Comparison of ENCODE assay signal across 8 mouse cellular contexts in the genomic region with DNA sequence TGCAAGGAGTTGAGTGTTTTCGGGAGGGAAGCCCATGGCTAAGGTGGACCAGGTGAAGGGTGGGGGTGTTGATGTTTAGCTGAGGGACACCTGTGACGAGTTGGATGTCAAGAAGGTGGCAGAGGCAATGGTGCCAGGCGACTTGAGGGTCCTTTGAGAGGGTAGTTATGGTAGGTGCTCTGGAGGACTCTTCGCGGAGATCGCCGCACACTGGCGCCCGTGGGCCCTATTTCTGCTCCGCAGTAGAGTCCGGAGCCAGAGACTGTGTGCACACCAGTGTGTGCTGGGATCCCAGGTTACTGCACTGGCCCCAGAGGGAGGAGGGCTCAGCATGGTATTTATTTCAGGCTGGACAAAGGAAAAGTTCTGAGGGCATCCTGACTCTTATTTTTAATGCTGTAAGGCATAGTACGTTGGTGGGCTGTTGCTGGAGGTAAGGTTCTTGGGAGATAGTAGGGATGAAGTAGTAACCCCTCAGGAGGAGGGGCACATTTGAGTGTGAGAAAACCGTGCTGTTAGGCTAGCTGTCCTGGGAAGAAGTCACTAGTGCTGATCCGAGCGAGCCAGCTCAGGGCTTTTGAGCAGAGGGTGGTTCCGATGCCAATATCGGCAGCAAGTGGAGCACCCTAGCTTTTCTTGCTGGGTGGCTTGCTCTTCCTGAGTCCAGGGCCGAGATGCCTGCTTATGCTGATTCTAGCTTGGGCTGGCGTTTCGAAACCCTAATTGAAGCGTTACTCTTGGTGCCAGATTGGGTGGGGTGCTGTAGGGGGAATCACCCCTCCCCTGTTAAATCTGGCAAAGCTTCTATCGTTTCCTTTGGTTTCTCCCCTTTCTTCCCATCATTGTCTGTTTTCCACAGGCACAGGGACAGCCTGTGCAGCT. TPM values are rescaled to one million over a fixed set of nuclear protein-coding genes. Genes with fewer than 3 reads are reported as not detected.
DNase-seq lines count a peak whose midpoint lies in the region; ATAC-seq and TF ChIP-seq lines count a peak whose summit lies in the region.

No protein-coding gene starts in this region.

- H3K27me3 ChIP-seq in G1E (ENCODE audit: insufficient read depth, low read length) = no peaks in the 10 kb centered on the region
- no peaks in the 10 kb centered on the region for H3K27me3 ChIP-seq in forebrain, embryonic 12.5 days
- H3K27me3 ChIP-seq in intestine, postnatal 0 days (replicated peaks; ENCODE audit: control insufficient read depth, insufficient read depth, low read length) = no peaks in the 10 kb centered on the region
- H3K27me3 ChIP-seq in lung, embryonic 16.5 days (ENCODE audit: control insufficient read depth, insufficient read depth, low read depth, low read length) = no peaks in the 10 kb centered on the region
- no peaks in the 10 kb centered on the region for H3K27me3 ChIP-seq in stomach, embryonic 14.5 days (ENCODE audit: control insufficient read depth, insufficient read depth, low read length)

- H3K4me2 ChIP-seq in forebrain, embryonic 12.5 days = peak overlapping the region; percentile 97
- H3K4me2 ChIP-seq in intestine, postnatal 0 days (replicated peaks; ENCODE audit: low read depth) = peak overlapping the region; percentile 76
- peak overlapping the region; percentile 77 for H3K4me2 ChIP-seq in lung, embryonic 16.5 days (ENCODE audit: low read depth, low read length)
- H3K4me2 ChIP-seq in stomach, embryonic 14.5 days (replicated peaks; ENCODE audit: low read depth, low read length) = peak overlapping the region; percentile 83

- H3K9me3 ChIP-seq in G1E (replicated peaks) = no peaks in the 10 kb centered on the region
- no peaks in the 10 kb centered on the region for H3K9me3 ChIP-seq in forebrain, embryonic 12.5 days
- no peaks in the 10 kb centered on the region for H3K9me3 ChIP-seq in intestine, postnatal 0 days (ENCODE audit: control insufficient read depth)
- H3K9me3 ChIP-seq in lung, embryonic 16.5 days (ENCODE audit: control insufficient read depth, low read length) = no peaks in the 10 kb centered on the region
- no peaks in the 10 kb centered on the region for H3K9me3 ChIP-seq in stomach, embryonic 14.5 days (ENCODE audit: control insufficient read depth, low read depth, low read length)

- DNase-seq in gastrocnemius, adult 2 months = peak; percentile 37
- DNase-seq in gastrocnemius, postnatal 4 days (ENCODE audit: low spot score in 2 of 2) = no peak
- DNase-seq in G1E (ENCODE audit: low spot score) = peak; percentile 30

- no peak for TF ChIP-seq CTCF in gastrocnemius, adult 2 months (IDR thresholded peaks at IDR 0.05)
- no peak for TF ChIP-seq CTCF in G1E (IDR thresholded peaks at IDR 0.05; ENCODE audit: low read depth, low read length)
- no peak for TF ChIP-seq CTCF in intestine, postnatal 0 days (IDR thresholded peaks at IDR 0.05; ENCODE audit: low read depth)

- H3K9ac ChIP-seq in forebrain, embryonic 12.5 days = peak overlapping the region; percentile 81
- peak overlapping the region; percentile 77 for H3K9ac ChIP-seq in intestine, postnatal 0 days (ENCODE audit: low read depth, low read length)
- H3K9ac ChIP-seq in lung, embryonic 16.5 days (ENCODE audit: low read length) = peak overlapping the region; percentile 90
- H3K9ac ChIP-seq in stomach, embryonic 14.5 days (replicated peaks; ENCODE audit: low read depth, low read length) = peak overlapping the region; percentile 76

- peak overlapping the region; percentile 88 for H3K27ac ChIP-seq in gastrocnemius, adult 2 months
- peak overlapping the region; percentile 31; the same call in 1 of the 2 replicates for H3K27ac ChIP-seq in forebrain, embryonic 12.5 days
- peak overlapping the region; percentile 67 for H3K27ac ChIP-seq in intestine, postnatal 0 days (ENCODE audit: low read depth, low read length)
- peak overlapping the region; percentile 75 for H3K27ac ChIP-seq in lung, embryonic 16.5 days (ENCODE audit: low read length)
- no peak overlapping the region; the same call in 1 of the 2 replicates for H3K27ac ChIP-seq in stomach, embryonic 14.5 days (ENCODE audit: low read length)

- no peak for ATAC-seq in G1E (ENCODE audit: extremely low read depth, insufficient number of reproducible peaks, low FRiP score, poor library complexity, severe bottlenecking)
- ATAC-seq in forebrain, embryonic 12.5 days (ENCODE audit: low FRiP score) = peak; percentile 17
- peak; percentile 6 for ATAC-seq in intestine, postnatal 0 days
- ATAC-seq in lung, embryonic 16.5 days (ENCODE audit: low read depth) = peak; percentile 15; the same call in 1 of the 2 replicates
- ATAC-seq in stomach, embryonic 14.5 days (ENCODE audit: insufficient number of reproducible peaks, insufficient read depth, low FRiP score, low read depth) = no peak
- ATAC-seq in frontal cortex, adult (ENCODE audit: low TSS enrichment) = no peak

- peak overlapping the region; percentile 92 for H3K4me3 ChIP-seq in gastrocnemius, adult 2 months
- peak overlapping the region; percentile 99 for H3K4me3 ChIP-seq in G1E (ENCODE audit: low read depth, low read length)
- H3K4me3 ChIP-seq in forebrain, embryonic 12.5 days (replicated peaks) = peak overlapping the region; percentile 95
- H3K4me3 ChIP-seq in intestine, postnatal 0 days (ENCODE audit: low read depth, low read length) = peak overlapping the region; percentile 95
- H3K4me3 ChIP-seq in lung, embryonic 16.5 days (ENCODE audit: low read length) = peak overlapping the region; percentile 98
- peak overlapping the region; percentile 95 for H3K4me3 ChIP-seq in stomach, embryonic 14.5 days (ENCODE audit: low read depth, low read length)

- intact Hi-C loops in gastrocnemius, adult 2 months (cut with DNase I) = loop anchor here (10.0 kb wide), 1 partner anchor 55 kb away; no protein-coding TSS in a partner anchor

- H3K36me3 ChIP-seq in G1E (replicated peaks) = peaks cover 39% of the 10 kb centered on the region
- peaks cover 7% of the 10 kb centered on the region; the same call in 1 of the 2 replicates for H3K36me3 ChIP-seq in forebrain, embryonic 12.5 days (replicated peaks)
- H3K36me3 ChIP-seq in intestine, postnatal 0 days (ENCODE audit: control insufficient read depth, insufficient read depth) = peaks cover 15% of the 10 kb centered on the region
- peaks cover 8% of the 10 kb centered on the region for H3K36me3 ChIP-seq in lung, embryonic 16.5 days (ENCODE audit: control insufficient read depth, insufficient read depth, low read length)
- H3K36me3 ChIP-seq in stomach, embryonic 14.5 days (ENCODE audit: control insufficient read depth, insufficient read depth, low read length) = peaks cover 5% of the 10 kb centered on the region; the same call in 1 of the 2 replicates

- peaks cover 37% of the 10 kb centered on the region for H3K4me1 ChIP-seq in G1E (ENCODE audit: insufficient read depth, low read depth, low read length)
- peaks cover 19% of the 10 kb centered on the region for H3K4me1 ChIP-seq in forebrain, embryonic 12.5 days
- H3K4me1 ChIP-seq in intestine, postnatal 0 days (replicated peaks; ENCODE audit: control insufficient read depth, insufficient read depth, low read length) = no peaks in the 10 kb centered on the region
- peaks cover 9% of the 10 kb centered on the region for H3K4me1 ChIP-seq in lung, embryonic 16.5 days (replicated peaks; ENCODE audit: control insufficient read depth, insufficient read depth, low read length)
- peaks cover 9% of the 10 kb centered on the region; the same call in 1 of the 2 replicates for H3K4me1 ChIP-seq in stomach, embryonic 14.5 days (ENCODE audit: control insufficient read depth, insufficient read depth, low read length)

- 22% methylated on average over 22 of the region's 22 CpGs for whole genome bisulfite sequencing in forebrain, embryonic 12.5 days
- WGBS in intestine, postnatal 0 days = 11% methylated on average over 22 of the region's 22 CpGs
- 11% methylated on average over 22 of the region's 22 CpGs for WGBS in lung, embryonic 16.5 days
- 16% methylated on average over 22 of the region's 22 CpGs for WGBS in stomach, embryonic 14.5 days

RNA-seq across cellular contexts. Expression of gene Wbp1l, which starts 0.7 kb away (rescaled TPM):
- 100 to 1,000 TPM in 1 of 2 experiments, 10 to 100 TPM in 1; 65.4 to 101 TPM for total RNA-seq in gastrocnemius, adult 2 months (2021)
- total RNA-seq in gastrocnemius, postnatal 4 days (2021) = 10 to 100 TPM; 52.4 to 57.2 TPM
- total RNA-seq in G1E (2014; fragmentation: Nextera tagmentation) (28.9 and 41.5 TPM in 2 replicates), G1E (2017) (31.9 TPM in 2 replicates)
- polyA plus RNA-seq in G1E (2012) = 52.9 and 53.3 TPM in 2 replicates
- polyA plus RNA-seq in forebrain, embryonic 12.5 days (2016; fragmentation: Nextera tagmentation; extraction: Ambion mirVana) = 43.2 and 44.5 TPM in 2 replicates
- 33.1 and 35.2 TPM in 2 replicates for polyA plus RNA-seq in intestine, postnatal 0 days (2015; fragmentation: Nextera tagmentation; extraction: Ambion mirVana)
- polyA plus RNA-seq in lung, embryonic 16.5 days (2015; fragmentation: Nextera tagmentation; extraction: Ambion mirVana) = 43.9 and 44.0 TPM in 2 replicates
- 35.7 and 37.0 TPM in 2 replicates for polyA plus RNA-seq in stomach, embryonic 14.5 days (2014; fragmentation: Nextera tagmentation; extraction: Ambion mirVana)

RNA-seq across cellular contexts. Expression of gene Sfxn2, which starts 26.5 kb away (rescaled TPM):
- 1 to 10 TPM; 3.2 to 3.7 TPM for total RNA-seq in gastrocnemius, adult 2 months (2021)
- 10 to 100 TPM in 1 of 2 experiments, 1 to 10 TPM in 1; 7.8 to 11.2 TPM for total RNA-seq in gastrocnemius, postnatal 4 days (2021)
- 0.83 and 5.9 TPM in 2 replicates for total RNA-seq in G1E (2014; fragmentation: Nextera tagmentation)
- total RNA-seq in G1E (2017) = 2.3 and 2.8 TPM in 2 replicates
- polyA plus RNA-seq in G1E (2012) = 0.74 and 1.6 TPM in 2 replicates
- polyA plus RNA-seq in forebrain, embryonic 12.5 days (2016; fragmentation: Nextera tagmentation; extraction: Ambion mirVana) = 12.2 and 14.6 TPM in 2 replicates
- polyA plus RNA-seq in intestine, postnatal 0 days (2015; fragmentation: Nextera tagmentation; extraction: Ambion mirVana) = 5.2 and 6.2 TPM in 2 replicates
- polyA plus RNA-seq in lung, embryonic 16.5 days (2015; fragmentation: Nextera tagmentation; extraction: Ambion mirVana) = 24.6 and 28.4 TPM in 2 replicates
- 19.3 and 20.8 TPM in 2 replicates for polyA plus RNA-seq in stomach, embryonic 14.5 days (2014; fragmentation: Nextera tagmentation; extraction: Ambion mirVana)

RNA-seq across cellular contexts. Expression of gene Arl3, which starts 26.6 kb away (rescaled TPM):
- total RNA-seq in gastrocnemius, adult 2 months (2021) = 10 to 100 TPM; 64.0 to 67.7 TPM
- 10 to 100 TPM; 34.8 to 37.9 TPM for total RNA-seq in gastrocnemius, postnatal 4 days (2021)
- total RNA-seq in G1E (2014; fragmentation: Nextera tagmentation) (5.2 and 12.0 TPM in 2 replicates), G1E (2017) (16.4 and 18.9 TPM in 2 replicates)
- 6.6 and 7.9 TPM in 2 replicates for polyA plus RNA-seq in G1E (2012)
- 216 and 224 TPM in 2 replicates for polyA plus RNA-seq in forebrain, embryonic 12.5 days (2016; fragmentation: Nextera tagmentation; extraction: Ambion mirVana)
- polyA plus RNA-seq in intestine, postnatal 0 days (2015; fragmentation: Nextera tagmentation; extraction: Ambion mirVana) = 21.1 and 25.6 TPM in 2 replicates
- 113 and 118 TPM in 2 replicates for polyA plus RNA-seq in lung, embryonic 16.5 days (2015; fragmentation: Nextera tagmentation; extraction: Ambion mirVana)
- polyA plus RNA-seq in stomach, embryonic 14.5 days (2014; fragmentation: Nextera tagmentation; extraction: Ambion mirVana) = 89.4 and 98.7 TPM in 2 replicates

Comparison
In these comparisons a context has a peak if more than half of its experiments do, and no peak if none do; other contexts are left out.
1. DNase-seq: peak in gastrocnemius, adult 2 months (single experiment) and G1E (single experiment); none in gastrocnemius, postnatal 4 days (0 of 2).
2. ATAC-seq: peak in forebrain, embryonic 12.5 days (single experiment), intestine, postnatal 0 days (single experiment) and lung, embryonic 16.5 days (single experiment); none in G1E (single experiment), stomach, embryonic 14.5 days (single experiment) and frontal cortex, adult (single experiment).
3. Peak in every context shown above with its lines, with median percentiles within 50 percentile points of each other: H3K4me3 ChIP-seq, H3K4me2 ChIP-seq and H3K9ac ChIP-seq.